Mouse (Mus musculus) lung, adult 2 months (tissue): ENCODE results near the gene Elavl1.
"Not testable (repeated sequence)": the region's sequence is repeated elsewhere in the genome, so short reads cannot be mapped to it uniquely, and the experiment has no call there.

Experiments
- CTCF ChIP-seq: fragments of 200-500 bp; IDR thresholded peaks from 2 replicates; pipeline ENCODE4 v1.5.1; 2011; ENCODE audit warnings: mild to moderate bottlenecking, low read length, control low read depth; ENCODE audit not compliant: insufficient read depth
- POLR2A ChIP-seq: fragments of 200-500 bp; IDR thresholded peaks from 2 replicates; pipeline ENCODE4 v1.6.1; 2011; ENCODE audit warnings: low read depth, mild to moderate bottlenecking, control low read depth, low read length, borderline replicate concordance; ENCODE audit errors: extremely low read depth

DNA sequence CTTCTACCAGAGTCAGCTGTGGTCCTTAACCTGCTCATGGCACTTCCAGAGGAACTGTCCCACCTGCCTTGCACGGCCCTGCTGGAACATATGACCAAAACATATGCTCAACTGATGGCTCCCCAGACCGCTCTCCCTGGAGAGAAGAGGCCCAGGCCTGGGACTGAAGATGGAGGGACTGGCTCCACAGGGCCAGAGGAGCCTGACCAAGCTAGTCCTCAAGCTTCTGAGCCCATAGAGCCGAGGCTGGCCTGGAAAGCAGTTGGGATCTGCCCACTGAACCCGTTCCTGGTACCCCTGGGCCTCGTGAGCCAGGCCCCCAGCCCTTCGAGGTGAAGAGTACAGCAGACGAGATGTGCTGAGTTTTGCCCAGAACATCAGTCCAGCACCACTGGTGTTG, 69.7 kb downstream of the Elavl1 start:
- not testable (repeated sequence) for TF ChIP-seq CTCF, POLR2A
